Mouse (Mus musculus): Measurements from ENCODE around the gene Prss36.
"Not testable (repeated sequence)": the region's sequence is repeated elsewhere in the genome, so short reads cannot be mapped to it uniquely, and the experiment has no call there.

The Prss36 gene

DNA sequence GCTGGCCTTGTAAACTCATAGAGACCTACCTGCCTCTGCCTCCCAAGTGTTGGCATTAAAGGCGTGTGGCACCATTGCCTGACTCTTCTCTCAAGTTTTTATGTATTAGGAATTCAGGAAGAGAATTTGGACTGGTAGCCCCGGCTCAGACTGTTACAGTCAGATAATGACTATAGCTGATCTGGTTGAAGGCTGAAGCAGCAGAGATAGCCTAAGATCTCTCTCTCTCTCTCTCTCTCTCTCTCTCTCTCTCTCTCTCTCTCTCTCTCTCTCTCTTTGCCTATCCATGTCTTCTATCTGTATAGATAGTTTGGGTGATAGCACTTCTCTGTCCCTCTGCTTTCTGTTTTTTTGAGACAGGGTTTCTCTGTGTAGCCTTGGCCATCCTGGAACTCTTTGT, 44.8 kb downstream of the Prss36 start:
- DNase-seq = no peak

GRCm38 (mm10) chr7:127899997-127900396, 46.5 kb downstream of the Prss36 start:
- DNase-seq = peak; percentile 32

DNA sequence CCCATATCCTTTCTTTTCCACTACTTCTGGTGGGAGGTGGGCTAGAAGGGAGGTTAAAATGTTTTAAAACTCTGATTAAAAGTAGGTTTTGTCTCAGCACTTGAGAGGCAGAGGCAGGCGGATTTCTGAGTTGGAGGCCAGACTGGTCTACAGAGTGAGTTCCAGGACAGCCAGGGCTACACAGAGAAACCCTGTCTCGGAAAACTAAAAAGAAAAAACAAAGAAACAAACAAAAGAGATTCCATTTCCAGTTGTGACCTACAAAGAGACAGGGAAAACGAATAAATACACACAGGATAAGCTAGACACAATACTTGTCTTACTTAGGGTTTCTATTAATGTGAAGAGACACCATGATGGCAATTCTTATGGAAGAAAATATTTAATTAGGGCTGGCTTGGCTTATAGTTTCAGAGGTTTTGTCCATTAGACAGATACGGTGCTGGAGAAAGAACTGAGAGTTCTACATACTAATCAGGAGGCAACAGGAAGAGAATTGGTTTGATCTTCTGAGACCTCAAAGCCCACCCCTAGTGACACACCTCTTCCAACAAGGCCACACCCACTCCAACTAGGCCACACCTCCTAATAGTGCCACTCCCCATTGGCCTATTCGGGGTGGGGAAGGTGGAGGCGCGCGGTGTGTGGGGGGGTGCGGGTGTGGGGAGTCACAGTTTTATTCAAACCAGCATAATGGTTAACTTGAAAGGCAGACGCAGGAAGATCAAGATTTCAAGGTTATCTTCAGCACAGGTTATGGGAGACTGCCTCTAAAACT, 48.2 kb downstream of the Prss36 start:
- peak; percentile 81 for DNase-seq

- no peak for DNase-seq
These were observed 49.0 kb downstream of the Prss36 start for GRCm38 (mm10) chr7:127897542-127897941.

GRCm38 (mm10) chr7:127896384-127896783, 50.1 kb downstream of the Prss36 start:
- DNase-seq = peak; percentile 82

GRCm38 (mm10) chr7:127895891-127896290, 50.6 kb downstream of the Prss36 start:
- not testable (repeated sequence) for DNase-seq

DNA sequence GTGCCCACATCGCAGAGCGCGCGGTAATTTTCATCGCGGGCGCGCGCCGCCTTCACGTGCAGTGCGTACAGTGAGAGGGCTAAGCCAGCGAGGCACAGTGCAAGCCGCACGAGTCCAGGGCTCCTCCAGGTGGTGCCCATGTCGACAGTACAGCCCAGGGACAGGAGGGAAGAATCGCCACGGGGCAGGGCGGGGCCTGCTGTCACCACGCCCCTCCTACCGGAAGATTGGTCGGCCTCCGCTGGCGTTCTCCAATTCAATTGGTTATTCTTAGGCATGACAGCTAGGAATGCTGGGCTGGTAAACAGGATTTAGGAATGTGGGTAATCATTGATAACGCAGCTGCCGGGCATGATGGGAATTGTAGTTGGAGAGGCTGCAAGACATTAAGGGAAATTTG, 51.1 kb downstream of the Prss36 start, which contains the start of the genes Gm21974 and Vkorc1:
Gene Gm21974, minus strand, starts transcription at position 13 of the 400 bp plus-strand sequence.
Gene Vkorc1, minus strand, starts transcription at position 176 of the 400 bp plus-strand sequence.
- DNase-seq = peak; percentile 96

GRCm38 (mm10) chr7:127894480-127894879, 52.0 kb downstream of the Prss36 start:
- DNase-seq = no peak

DNA sequence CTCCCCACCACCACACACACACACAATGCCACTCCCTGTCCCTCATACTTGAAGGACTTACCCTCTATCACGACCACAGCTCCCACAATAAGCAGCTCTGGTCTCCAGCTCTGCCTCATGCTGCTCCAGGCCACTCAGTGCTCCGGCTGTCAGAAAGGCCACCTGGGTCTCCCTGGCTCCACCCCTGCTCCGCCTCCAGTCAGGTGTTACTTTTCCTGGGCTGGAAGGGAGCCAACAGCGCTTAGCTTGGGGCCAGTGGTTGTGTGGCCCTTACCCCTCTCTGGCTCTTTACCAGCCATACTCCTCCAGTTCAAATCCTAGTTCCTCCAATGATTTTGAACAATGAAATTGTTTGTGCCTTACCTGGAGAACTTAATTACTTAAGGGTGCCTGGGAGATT, 55.7 kb downstream of the Prss36 start, which contains the start of gene Prss53:
Gene Prss53, minus strand, starts transcription at position 173 of the 400 bp plus-strand sequence.
- no peak for DNase-seq

DNA sequence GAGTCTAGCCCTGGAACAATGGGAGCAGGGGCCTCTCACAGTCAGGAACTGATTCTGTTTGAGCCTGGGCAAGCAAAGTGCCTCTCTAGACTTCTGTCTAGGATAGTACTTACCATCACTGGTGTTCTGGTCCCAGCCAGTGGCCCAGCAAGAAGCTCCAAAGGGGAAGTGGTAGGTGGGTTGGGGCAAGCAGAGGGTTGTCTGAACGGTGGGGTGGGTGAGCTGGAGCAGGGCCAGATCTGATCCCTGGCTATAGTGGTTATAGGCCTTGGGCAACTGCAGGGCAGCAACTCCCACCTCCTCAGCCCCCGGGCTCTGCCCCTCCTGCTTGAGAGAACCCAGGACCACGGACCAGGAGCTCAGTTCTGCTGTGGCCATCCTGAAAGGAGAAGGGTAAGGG, 57.7 kb downstream of the Prss36 start:
- no peak for DNase-seq

DNA sequence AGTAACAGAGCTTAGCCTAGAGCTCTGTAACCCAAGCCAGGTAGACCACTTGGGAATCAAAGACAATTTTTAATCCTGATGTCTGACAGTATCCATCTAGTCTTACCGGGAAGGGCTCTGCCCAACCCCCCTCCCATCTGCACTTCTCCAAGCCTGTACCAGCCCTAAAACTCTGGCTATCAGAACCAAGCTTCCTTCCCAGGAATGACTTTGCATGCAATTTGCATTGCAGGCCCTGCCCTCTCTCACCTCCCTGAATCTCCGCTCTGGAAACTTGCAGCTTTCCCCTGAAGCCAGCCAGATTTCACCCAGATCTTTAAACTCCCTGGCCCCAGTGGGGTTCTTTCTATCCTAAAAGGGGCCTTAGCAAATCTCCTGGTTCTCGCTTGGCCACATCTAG, 58.7 kb downstream of the Prss36 start:
- DNase-seq = no peak

- no peak for DNase-seq
These were observed 59.3 kb downstream of the Prss36 start for GRCm38 (mm10) chr7:127887191-127887590.

DNA sequence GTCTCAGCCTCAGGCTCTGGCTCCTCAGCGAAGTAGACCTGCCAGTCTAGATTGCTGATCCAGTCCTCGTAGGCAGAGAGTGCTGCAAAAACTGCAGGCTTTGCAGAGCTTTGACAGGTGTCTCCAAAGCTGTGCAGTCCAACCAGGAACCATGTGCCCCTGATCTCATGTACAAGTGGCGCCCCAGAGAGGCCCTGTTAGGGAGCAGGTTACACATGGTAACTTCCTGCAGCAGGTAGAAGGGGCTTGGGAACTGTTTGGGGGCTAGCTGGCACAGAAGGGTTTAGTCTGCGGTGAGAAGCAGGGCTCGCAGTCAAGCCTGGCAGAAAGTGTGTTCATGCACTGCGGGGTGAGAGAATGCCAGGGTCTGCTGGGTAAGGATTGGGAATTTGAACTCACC, 60.0 kb downstream of the Prss36 start:
- no peak for DNase-seq

GRCm38 (mm10) chr7:127885951-127886350, 60.6 kb downstream of the Prss36 start:
- DNase-seq = no peak

Measured in liver (tissue).